Mouse (Mus musculus) cortical plate, adult 2 months (tissue): ENCODE results near the gene Tsg101.

ENCODE experiments used
- CTCF ChIP-seq: fragments of 200-500 bp; IDR thresholded peaks from 2 replicates; pipeline ENCODE4 v1.5.1; 2011; ENCODE audit warnings: mild to moderate bottlenecking, control low read depth, low read length; ENCODE audit not compliant: insufficient read depth; ENCODE audit errors: extremely low read depth
- POLR2A ChIP-seq: fragments of 200-500 bp; IDR thresholded peaks from 2 replicates; pipeline ENCODE4 v1.6.1; 2011; ENCODE audit warnings: mild to moderate bottlenecking, low read length, control low read depth; ENCODE audit not compliant: insufficient read depth; ENCODE audit errors: extremely low read depth

DNA sequence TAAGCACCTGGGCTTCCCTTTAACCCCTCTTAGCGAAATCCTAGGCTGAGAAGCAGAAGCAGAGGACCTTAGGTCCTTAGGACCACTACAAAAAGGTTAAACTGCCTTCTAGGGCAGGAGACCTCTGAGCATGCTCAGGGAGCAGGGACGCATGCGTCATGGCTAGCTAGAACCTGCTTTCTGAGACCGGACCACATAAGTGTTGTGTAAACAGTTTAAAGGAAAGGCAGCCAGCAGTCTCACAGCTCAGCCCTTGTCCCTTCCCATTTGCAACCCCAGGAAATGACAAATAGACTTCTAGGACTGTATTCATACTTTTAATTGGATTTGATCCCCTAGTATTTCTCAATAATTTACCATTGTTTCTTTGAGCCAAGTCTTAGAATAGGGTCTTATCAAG is 79.4 kb downstream of the Tsg101 start:
- TF ChIP-seq CTCF = no peak
- no peak for TF ChIP-seq POLR2A
